Mouse (Mus musculus): ENCODE results near the gene Rgs6.

- TF ChIP-seq POLR2A (IDR thresholded peaks at IDR 0.05; ENCODE audit: borderline replicate concordance, extremely low read depth, insufficient read depth, insufficient read length, poor library complexity, severe bottlenecking) (no peak), CTCF (IDR thresholded peaks at IDR 0.05; ENCODE audit: borderline replicate concordance, extremely low read depth, insufficient read depth, insufficient read length) (no peak)
Measured at GRCm38 (mm10) chr12:83145902-83146301, 557.8 kb downstream of the Rgs6 start.

Measured in brain, embryonic 14.5 days (tissue).